Mouse (Mus musculus): ENCODE measurements at regions not wholly inside any gene's neighbourhood (a gene's known extent, or its start where the extent isn't known, plus 50 kb on each side); places are given as distances from the start of the nearest gene placed in this dataset.

- no peak overlapping the region for H3K4me3 ChIP-seq (ENCODE audit: low read depth, low read length)
- H3K4me1 ChIP-seq (ENCODE audit: control insufficient read depth, insufficient read depth, low read length), result peaks cover 6% of the 10 kb centered on the region
- WGBS, result 84% methylated on average over 1 of the region's 1 CpGs
- no peak overlapping the region for H3K4me2 ChIP-seq (ENCODE audit: low read depth, low read length)
- H3K36me3 ChIP-seq (ENCODE audit: control insufficient read depth, insufficient read depth, low read length), result no peaks in the 10 kb centered on the region
- H3K9me3 ChIP-seq (ENCODE audit: control insufficient read depth, low read length), result no peaks in the 10 kb centered on the region
- H3K27ac ChIP-seq (replicated peaks; ENCODE audit: low read depth, low read length), result no peak overlapping the region
- DNase-seq (ENCODE audit: low spot score), result no peak
- H3K27me3 ChIP-seq (replicated peaks; ENCODE audit: control insufficient read depth, insufficient read depth, low read length), result no peaks in the 10 kb centered on the region
- ATAC-seq (ENCODE audit: low read depth), result no peak
- no peak overlapping the region for H3K9ac ChIP-seq (ENCODE audit: low read depth, low read length)
Measured at GRCm38 (mm10) chr4:97283099-97283498, 100.1 kb upstream of the Gm10192 start.

DNA sequence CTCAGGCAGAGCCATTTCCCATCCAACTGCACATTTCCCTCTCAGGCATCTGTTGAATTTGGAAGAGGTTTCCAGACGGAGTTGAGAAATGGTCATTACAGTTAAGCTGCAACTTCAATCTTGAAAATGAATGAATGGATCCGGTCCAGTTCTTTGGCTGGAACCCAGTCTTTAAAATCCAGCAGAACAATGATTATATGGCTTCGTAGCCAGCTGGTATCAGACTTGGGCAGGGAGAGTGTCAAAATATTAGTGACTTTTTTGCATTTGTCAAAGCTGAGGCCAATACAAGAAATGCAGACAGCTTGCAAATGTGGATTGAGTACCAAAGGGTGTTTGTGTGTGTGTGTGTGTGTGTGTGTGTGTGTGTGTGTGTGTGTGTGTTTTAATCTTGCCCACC is 99.7 kb upstream of the Gm10192 start:
- peaks cover 6% of the 10 kb centered on the region for H3K4me1 ChIP-seq (ENCODE audit: control insufficient read depth, insufficient read depth, low read length)
- no peaks in the 10 kb centered on the region for H3K9me3 ChIP-seq (ENCODE audit: control insufficient read depth, low read length)
- no peak overlapping the region for H3K9ac ChIP-seq (ENCODE audit: low read depth, low read length)
- no peak overlapping the region for H3K4me3 ChIP-seq (ENCODE audit: low read depth, low read length)
- no peaks in the 10 kb centered on the region for H3K27me3 ChIP-seq (replicated peaks; ENCODE audit: control insufficient read depth, insufficient read depth, low read length)
- 44% methylated on average over 3 of the region's 3 CpGs for WGBS
- H3K27ac ChIP-seq (replicated peaks; ENCODE audit: low read depth, low read length), result no peak overlapping the region
- no peaks in the 10 kb centered on the region for H3K36me3 ChIP-seq (ENCODE audit: control insufficient read depth, insufficient read depth, low read length)
- ATAC-seq (ENCODE audit: low read depth), result no peak
- H3K4me2 ChIP-seq (ENCODE audit: low read depth, low read length), result no peak overlapping the region
- peak; percentile 59 for DNase-seq (ENCODE audit: low spot score)

GRCm38 (mm10) chr4:97281126-97281779 is 98.3 kb upstream of the Gm10192 start:
- Histone ChIP-seq H3K9ac (ENCODE audit: low read depth, low read length) (no peak overlapping the region), H3K4me1 (ENCODE audit: control insufficient read depth, insufficient read depth, low read length) (peaks cover 6% of the 10 kb centered on the region), H3K27ac (replicated peaks; ENCODE audit: low read depth, low read length) (no peak overlapping the region), H3K36me3 (ENCODE audit: control insufficient read depth, insufficient read depth, low read length) (no peaks in the 10 kb centered on the region), H3K4me2 (ENCODE audit: low read depth, low read length) (no peak overlapping the region), H3K9me3 (ENCODE audit: control insufficient read depth, low read length) (no peaks in the 10 kb centered on the region), H3K4me3 (ENCODE audit: low read depth, low read length) (no peak overlapping the region), H3K27me3 (replicated peaks; ENCODE audit: control insufficient read depth, insufficient read depth, low read length) (no peaks in the 10 kb centered on the region)
- ATAC-seq (ENCODE audit: low read depth) (no peak), DNase-seq (ENCODE audit: low spot score) (no peak)
- WGBS, result 79% methylated on average over 4 of the region's 4 CpGs

- no peaks in the 10 kb centered on the region for H3K36me3 ChIP-seq (ENCODE audit: control insufficient read depth, insufficient read depth, low read length)
- peaks cover 6% of the 10 kb centered on the region for H3K4me1 ChIP-seq (ENCODE audit: control insufficient read depth, insufficient read depth, low read length)
- no peak overlapping the region for H3K4me3 ChIP-seq (ENCODE audit: low read depth, low read length)
- no peak overlapping the region for H3K9ac ChIP-seq (ENCODE audit: low read depth, low read length)
- H3K27me3 ChIP-seq (replicated peaks; ENCODE audit: control insufficient read depth, insufficient read depth, low read length), result no peaks in the 10 kb centered on the region
- ATAC-seq (ENCODE audit: low read depth) (no peak), DNase-seq (ENCODE audit: low spot score) (no peak)
- no peak overlapping the region for H3K4me2 ChIP-seq (ENCODE audit: low read depth, low read length)
- no peaks in the 10 kb centered on the region for H3K9me3 ChIP-seq (ENCODE audit: control insufficient read depth, low read length)
- H3K27ac ChIP-seq (replicated peaks; ENCODE audit: low read depth, low read length), result no peak overlapping the region
- WGBS, result 73% methylated on average over 3 of the region's 3 CpGs
Measured at GRCm38 (mm10) chr4:97280712-97281111, 97.7 kb upstream of the Gm10192 start.

DNA sequence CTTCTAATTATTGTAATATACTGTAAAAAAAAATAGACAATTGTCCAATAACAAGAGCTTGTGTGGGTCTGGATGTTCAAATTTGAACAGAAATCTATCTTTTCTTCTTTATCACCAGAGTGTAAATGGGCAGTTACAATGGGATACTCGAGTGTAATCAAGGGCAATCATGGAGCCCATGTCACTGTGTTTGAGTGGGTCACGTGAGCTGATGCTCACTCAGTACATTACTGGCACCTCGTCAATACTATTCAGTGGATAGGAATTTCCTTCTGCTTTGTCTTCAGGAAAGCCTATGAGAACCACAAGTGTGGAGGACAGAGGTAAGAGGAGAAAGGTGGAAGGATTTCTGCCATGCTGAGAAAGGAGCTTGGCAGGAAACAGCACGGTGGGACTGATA is 54.0 kb upstream of the Gm10192 start:
- WGBS, result 55% methylated on average over 4 of the region's 4 CpGs
- Histone ChIP-seq H3K27me3 (replicated peaks; ENCODE audit: control insufficient read depth, insufficient read depth, low read length) (no peaks in the 10 kb centered on the region), H3K4me2 (ENCODE audit: low read depth, low read length) (no peak overlapping the region), H3K4me1 (ENCODE audit: control insufficient read depth, insufficient read depth, low read length) (no peaks in the 10 kb centered on the region), H3K27ac (replicated peaks; ENCODE audit: low read depth, low read length) (no peak overlapping the region), H3K4me3 (ENCODE audit: low read depth, low read length) (no peak overlapping the region), H3K9me3 (ENCODE audit: control insufficient read depth, low read length) (0 out of 2 replicates have a peak, but pooled peaks cover 4% of the 10 kb centered on the region), H3K36me3 (ENCODE audit: control insufficient read depth, insufficient read depth, low read length) (no peaks in the 10 kb centered on the region), H3K9ac (ENCODE audit: low read depth, low read length) (no peak overlapping the region)
- DNase-seq (ENCODE audit: low spot score) (peak; percentile 43), ATAC-seq (ENCODE audit: low read depth) (no peak)

- no peak overlapping the region for H3K4me2 ChIP-seq (ENCODE audit: low read depth, low read length)
- ATAC-seq (ENCODE audit: low read depth), result no peak
- H3K27me3 ChIP-seq (replicated peaks; ENCODE audit: control insufficient read depth, insufficient read depth, low read length), result no peaks in the 10 kb centered on the region
- no peaks in the 10 kb centered on the region for H3K36me3 ChIP-seq (ENCODE audit: control insufficient read depth, insufficient read depth, low read length)
- no peak overlapping the region for H3K9ac ChIP-seq (ENCODE audit: low read depth, low read length)
- 0 out of 2 replicates have a peak, but pooled peaks cover 4% of the 10 kb centered on the region for H3K9me3 ChIP-seq (ENCODE audit: control insufficient read depth, low read length)
- no peak overlapping the region for H3K27ac ChIP-seq (replicated peaks; ENCODE audit: low read depth, low read length)
- H3K4me3 ChIP-seq (ENCODE audit: low read depth, low read length), result no peak overlapping the region
- 73% methylated on average over 1 of the region's 1 CpGs for WGBS
- no peak for DNase-seq (ENCODE audit: low spot score)
- no peaks in the 10 kb centered on the region for H3K4me1 ChIP-seq (ENCODE audit: control insufficient read depth, insufficient read depth, low read length)
Measured at GRCm38 (mm10) chr4:97236384-97236783, 53.4 kb upstream of the Gm10192 start.

DNA sequence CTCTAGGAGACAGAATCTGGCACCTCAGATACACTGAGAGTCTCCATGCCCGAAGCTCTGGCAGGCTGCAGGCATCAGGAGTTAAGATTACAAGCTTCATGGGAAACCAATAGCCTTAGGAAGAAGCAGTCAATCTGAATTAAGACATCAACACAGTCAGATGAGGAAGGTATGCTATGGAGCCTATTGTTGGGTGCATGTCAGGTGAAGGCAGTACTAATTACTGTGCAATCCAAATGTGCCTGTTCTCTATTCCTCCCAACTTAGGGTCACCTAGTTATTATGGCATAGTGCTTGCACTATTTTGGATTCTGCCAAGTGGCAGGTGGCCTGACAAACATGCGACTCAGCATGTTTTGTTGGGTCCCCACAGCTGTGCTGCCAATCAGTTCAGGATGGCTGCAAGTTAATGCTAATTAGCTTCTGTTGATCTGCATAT is 53.0 kb upstream of the Gm10192 start:
- DNase-seq (ENCODE audit: low spot score) (peak; percentile 41), ATAC-seq (ENCODE audit: low read depth) (no peak)
- WGBS, result 66% methylated on average over 2 of the region's 2 CpGs
- Histone ChIP-seq H3K27me3 (replicated peaks; ENCODE audit: control insufficient read depth, insufficient read depth, low read length) (no peaks in the 10 kb centered on the region), H3K27ac (replicated peaks; ENCODE audit: low read depth, low read length) (no peak overlapping the region), H3K4me1 (ENCODE audit: control insufficient read depth, insufficient read depth, low read length) (no peaks in the 10 kb centered on the region), H3K9ac (ENCODE audit: low read depth, low read length) (no peak overlapping the region), H3K9me3 (ENCODE audit: control insufficient read depth, low read length) (0 out of 2 replicates have a peak, but pooled peaks cover under 1% of the 10 kb centered on the region), H3K4me3 (ENCODE audit: low read depth, low read length) (no peak overlapping the region), H3K36me3 (ENCODE audit: control insufficient read depth, insufficient read depth, low read length) (no peaks in the 10 kb centered on the region), H3K4me2 (ENCODE audit: low read depth, low read length) (no peak overlapping the region)
